Mouse (Mus musculus) lung, postnatal 0 days (tissue): ENCODE results near the gene Csnka2ip.

Experiments
- CTCF ChIP-seq: IDR thresholded peaks from 2 replicates; pipeline ENCODE4 v1.5.1; 2016; ENCODE audit warnings: antibody characterized with exemption, mild to moderate bottlenecking
- EP300 ChIP-seq: IDR thresholded peaks from 2 replicates; pipeline ENCODE4 v1.6.1; 2016; ENCODE audit warnings: antibody characterized with exemption, mild to moderate bottlenecking, control low read depth

GRCm38 (mm10) chr16:64607793-64608192, 5.6 kb upstream of the Csnka2ip start:
- no peak for TF ChIP-seq CTCF
- no peak for TF ChIP-seq EP300
